Mouse (Mus musculus) lung, embryonic 14.5 days (tissue): ENCODE measurements around the gene Sec61b. TPM values are rescaled to one million over a fixed set of nuclear protein-coding genes. Genes with fewer than 3 reads are reported as not detected.

Source experiments
- ATAC-seq: fragments of 200-750 bp; cut with Nextera tagmentation; 2 replicates; pipeline ENCODE4 v1.8.0; 2017; ENCODE audit warnings: mild to moderate bottlenecking, moderate TSS enrichment, moderate library complexity; ENCODE audit not compliant: insufficient read depth
- DNase-seq: peaks from one replicate; pipeline ENCODE4 v3.0.0-alpha.2; 2015
- H3K27ac ChIP-seq: fragments of 300-500 bp; sonication (generic); 2 replicates; pipeline ENCODE4 v1.5.1; 2014; ENCODE audit warnings: low read depth, mild to moderate bottlenecking, moderate library complexity
- H3K27me3 ChIP-seq: fragments of 300-500 bp; sonication (generic); 2 replicates; pipeline ENCODE4 v1.6.1; 2014; ENCODE audit warnings: low read length, control low read depth; ENCODE audit not compliant: insufficient read depth
- H3K36me3 ChIP-seq: fragments of 300-500 bp; sonication (generic); 2 replicates; pipeline ENCODE4 v1.6.1; 2014; ENCODE audit warnings: control low read depth; ENCODE audit not compliant: insufficient read depth
- H3K4me1 ChIP-seq: fragments of 300-500 bp; sonication (generic); 2 replicates; pipeline ENCODE4 v1.6.1; 2014; ENCODE audit warnings: antibody characterized with exemption, control low read depth; ENCODE audit not compliant: insufficient read depth
- H3K4me2 ChIP-seq: fragments of 300-500 bp; sonication (generic); 2 replicates; pipeline ENCODE4 v1.6.1; 2014; ENCODE audit warnings: mild to moderate bottlenecking
- H3K4me3 ChIP-seq: fragments of 300-500 bp; sonication (generic); 2 replicates; pipeline ENCODE4 v1.5.1; 2014; ENCODE audit warnings: low read depth, low read length
- H3K9ac ChIP-seq: fragments of 300-500 bp; sonication (generic); 2 replicates; pipeline ENCODE4 v1.6.1; 2014
- H3K9me3 ChIP-seq: fragments of 300-500 bp; sonication (generic); 2 replicates; pipeline ENCODE4 v1.6.1; 2016; ENCODE audit warnings: low read depth, low read length, control low read depth
- CTCF ChIP-seq: IDR thresholded peaks from 2 replicates; pipeline ENCODE4 v1.5.1; 2016; ENCODE audit warnings: antibody characterized with exemption, low read depth
- WGBS: fragments of 180-500 bp; shearing (Covaris S2); extraction: QIAGEN DNeasy Blood & Tissue Kit; methylation state at CpG from one replicate; pipeline ENCODE4 v1.1.7; 2014; 5-methylcytosine and 5-hydroxymethylcytosine counted together
- polyA plus RNA-seq: library from polyadenylated mRNA; unstranded; fragments of >200 nt; fragmentation: Nextera tagmentation; extraction: Ambion mirVana; gene quantifications from 2 replicates; pipeline ENCODE4 v1.2.1, GENCODE M21; 2014

Sec61b gene
- polyA plus RNA-seq, 1 experiment from 2014 or later = 404 TPM

- Histone ChIP-seq H3K4me2 (no peak overlapping the region), H3K27me3 (no peaks in the 10 kb centered on the region), H3K36me3 (no peaks in the 10 kb centered on the region), H3K4me3 (no peak overlapping the region), H3K9ac (no peak overlapping the region), H3K4me1 (no peaks in the 10 kb centered on the region), H3K27ac (no peak overlapping the region), H3K9me3 (no peaks in the 10 kb centered on the region)
- TF ChIP-seq CTCF = peak; percentile 81
- ATAC-seq = peak; percentile 52; the same call in 1 of the 2 replicates
- 30% methylated on average over 4 of the region's 4 CpGs for WGBS
- peak; percentile 78 for DNase-seq
Observed at GRCm38 (mm10) chr4:47502546-47502971, 28.1 kb downstream of the Sec61b start.

GRCm38 (mm10) chr4:47503045-47503444 is 28.6 kb downstream of the Sec61b start:
- H3K4me1 ChIP-seq = no peaks in the 10 kb centered on the region
- H3K27me3 ChIP-seq = no peaks in the 10 kb centered on the region
- no peak for DNase-seq
- H3K27ac ChIP-seq = no peak overlapping the region
- H3K9ac ChIP-seq = no peak overlapping the region
- ATAC-seq = no peak
- no peak overlapping the region for H3K4me2 ChIP-seq
- no peak overlapping the region for H3K4me3 ChIP-seq
- H3K36me3 ChIP-seq = no peaks in the 10 kb centered on the region
- 74% methylated on average over 6 of the region's 6 CpGs for WGBS
- no peak for TF ChIP-seq CTCF
- no peaks in the 10 kb centered on the region for H3K9me3 ChIP-seq

GRCm38 (mm10) chr4:47504841-47505517 is 30.5 kb downstream of the Sec61b start:
- WGBS = 76% methylated on average over 10 of the region's 10 CpGs

GRCm38 (mm10) chr4:47518551-47519181 is 44.2 kb downstream of the Sec61b start:
- no peak for TF ChIP-seq CTCF

More at GRCm38 (mm10) chr4:47504841-47505517, 30.5 kb downstream of the Sec61b start:
- TF ChIP-seq CTCF = no peak
- no peaks in the 10 kb centered on the region for H3K36me3 ChIP-seq
- no peak overlapping the region for H3K4me2 ChIP-seq
- DNase-seq (no peak), ATAC-seq (no peak)
- H3K9me3 ChIP-seq = no peaks in the 10 kb centered on the region
- no peak overlapping the region for H3K4me3 ChIP-seq
- no peaks in the 10 kb centered on the region for H3K4me1 ChIP-seq
- H3K9ac ChIP-seq = no peak overlapping the region
- H3K27ac ChIP-seq = no peak overlapping the region
- no peaks in the 10 kb centered on the region for H3K27me3 ChIP-seq

GRCm38 (mm10) chr4:47520076-47520475 is 45.6 kb downstream of the Sec61b start:
- Histone ChIP-seq H3K4me1 (no peaks in the 10 kb centered on the region), H3K9me3 (no peaks in the 10 kb centered on the region), H3K4me3 (no peak overlapping the region), H3K27me3 (no peaks in the 10 kb centered on the region), H3K27ac (no peak overlapping the region), H3K4me2 (no peak overlapping the region), H3K9ac (no peak overlapping the region), H3K36me3 (no peaks in the 10 kb centered on the region)
- WGBS = 49% methylated on average over 4 of the region's 4 CpGs
- ATAC-seq = no peak
- no peak for TF ChIP-seq CTCF
- no peak for DNase-seq

More at GRCm38 (mm10) chr4:47518551-47519181, 44.2 kb downstream of the Sec61b start:
- Histone ChIP-seq H3K9ac (no peak overlapping the region), H3K4me1 (no peaks in the 10 kb centered on the region), H3K36me3 (no peaks in the 10 kb centered on the region), H3K9me3 (no peaks in the 10 kb centered on the region), H3K27ac (no peak overlapping the region), H3K27me3 (no peaks in the 10 kb centered on the region), H3K4me3 (no peak overlapping the region), H3K4me2 (no peak overlapping the region)
- no peak for ATAC-seq
- 64% methylated on average over 12 of the region's 12 CpGs for WGBS
- no peak for DNase-seq

- WGBS = 70% methylated on average over 6 of the region's 6 CpGs
- no peak overlapping the region for H3K9ac ChIP-seq
- peak; percentile 69 for TF ChIP-seq CTCF
- H3K27ac ChIP-seq = no peak overlapping the region
- no peaks in the 10 kb centered on the region for H3K9me3 ChIP-seq
- H3K4me2 ChIP-seq = no peak overlapping the region
- H3K27me3 ChIP-seq = no peaks in the 10 kb centered on the region
- ATAC-seq (peak; percentile 62; the same call in 1 of the 2 replicates), DNase-seq (peak; percentile 80)
- H3K4me3 ChIP-seq = no peak overlapping the region
- H3K36me3 ChIP-seq = no peaks in the 10 kb centered on the region
- H3K4me1 ChIP-seq = no peaks in the 10 kb centered on the region
Observed at GRCm38 (mm10) chr4:47521884-47522605, 47.6 kb downstream of the Sec61b start.

- H3K4me2 ChIP-seq = no peak overlapping the region
- 82% methylated on average over 4 of the region's 4 CpGs for WGBS
- no peaks in the 10 kb centered on the region for H3K27me3 ChIP-seq
- no peak overlapping the region for H3K4me3 ChIP-seq
- no peaks in the 10 kb centered on the region for H3K4me1 ChIP-seq
- no peak for TF ChIP-seq CTCF
- ATAC-seq (no peak), DNase-seq (no peak)
- H3K9ac ChIP-seq = no peak overlapping the region
- H3K27ac ChIP-seq = no peak overlapping the region
- no peaks in the 10 kb centered on the region for H3K9me3 ChIP-seq
- no peaks in the 10 kb centered on the region for H3K36me3 ChIP-seq
Observed at GRCm38 (mm10) chr4:47529866-47530265, 55.4 kb downstream of the Sec61b start.

Other genes with a start within 250 kb of the Sec61b start
- gene Tgfbr1, start 121.4 kb upstream of the Sec61b start, polyA plus RNA-seq = 36.6 and 38.4 TPM in 2 replicates
- 56.3 and 59.6 TPM in 2 replicates for gene Alg2, start 325 bp upstream of the Sec61b start, polyA plus RNA-seq